Mouse (Mus musculus) adrenal gland, adult 8-10 months (tissue): Measurements from ENCODE around the gene Fam83f. TPM values are rescaled to one million over a fixed set of nuclear protein-coding genes. Genes with fewer than 3 reads are reported as not detected.
"Not testable (repeated sequence)": the region's sequence is repeated elsewhere in the genome, so short reads cannot be mapped to it uniquely, and the experiment has no call there.

Source experiments
- DNase-seq: peaks from one replicate; pipeline ENCODE4 v3.0.0; 2022
- total RNA-seq, 4 experiments: library from RNA; stranded (reverse); gene quantifications; 2 replicates each; pipeline ENCODE4 v1.2.4; 2022

The Fam83f gene
- total RNA-seq, 4 experiments from 2014 or later, result 0.35 to 0.59 (median 0.38) TPM; not detected in 1

DNA sequence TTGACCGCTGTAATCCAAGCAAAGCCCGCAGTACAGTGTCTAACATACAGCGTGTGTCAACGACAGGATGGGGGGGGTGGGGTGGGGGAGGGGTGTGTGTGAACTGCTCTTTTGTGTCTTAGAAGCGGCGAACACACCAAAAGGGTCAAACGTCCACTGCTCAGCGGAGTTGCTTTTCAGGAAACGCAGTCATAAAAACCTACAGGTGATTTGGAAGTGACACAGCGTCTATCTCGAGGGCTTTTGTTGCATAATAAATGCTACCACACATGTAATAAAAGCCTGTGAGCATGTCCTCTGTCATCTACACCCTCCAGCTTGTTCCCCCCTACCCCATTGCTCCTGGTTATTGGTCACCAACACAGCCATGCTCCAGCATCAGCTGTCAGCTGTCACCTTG lies 34.9 kb downstream of the Fam83f start:
- no peak for DNase-seq

DNA sequence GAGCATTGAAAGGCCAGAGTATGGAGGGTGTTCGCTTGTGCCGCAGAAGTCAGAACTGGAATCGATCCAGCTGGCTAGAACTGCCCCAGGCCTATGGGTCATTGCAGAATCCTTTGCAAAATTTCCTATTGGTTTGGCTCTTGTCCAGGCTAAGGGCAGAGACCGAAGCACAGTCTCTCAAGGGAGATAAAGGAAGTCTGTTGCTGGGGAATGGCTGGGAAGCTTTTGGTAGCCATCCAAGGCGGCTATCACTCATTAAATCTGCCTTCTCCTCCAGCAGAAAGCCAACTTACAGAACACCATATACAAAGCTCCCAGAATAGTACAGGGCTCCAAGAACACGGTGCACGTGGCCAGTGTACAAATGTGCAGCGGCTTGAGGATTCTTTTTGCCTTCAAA lies 35.4 kb downstream of the Fam83f start:
- DNase-seq, result peak; percentile 79

DNA sequence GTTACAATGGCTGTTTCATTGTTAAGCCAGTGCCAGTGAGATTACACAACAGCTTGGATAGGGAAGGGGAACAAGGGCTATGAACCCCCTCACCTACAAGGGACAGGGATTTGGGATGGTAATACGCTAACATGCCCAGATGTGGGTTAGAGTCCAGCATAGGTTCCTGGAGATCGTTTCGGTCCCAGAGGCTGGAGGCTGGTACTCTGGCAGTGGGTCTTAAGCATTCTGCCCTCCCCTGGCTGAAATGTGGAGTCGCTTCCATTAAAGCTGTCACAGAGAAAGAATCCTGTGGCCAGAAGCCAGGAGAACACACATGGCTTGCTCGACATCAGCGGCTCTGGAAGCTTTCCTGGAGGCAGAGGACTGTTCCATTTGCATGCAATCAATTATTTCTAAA lies 37.9 kb downstream of the Fam83f start:
- DNase-seq, result peak; percentile 30

DNA sequence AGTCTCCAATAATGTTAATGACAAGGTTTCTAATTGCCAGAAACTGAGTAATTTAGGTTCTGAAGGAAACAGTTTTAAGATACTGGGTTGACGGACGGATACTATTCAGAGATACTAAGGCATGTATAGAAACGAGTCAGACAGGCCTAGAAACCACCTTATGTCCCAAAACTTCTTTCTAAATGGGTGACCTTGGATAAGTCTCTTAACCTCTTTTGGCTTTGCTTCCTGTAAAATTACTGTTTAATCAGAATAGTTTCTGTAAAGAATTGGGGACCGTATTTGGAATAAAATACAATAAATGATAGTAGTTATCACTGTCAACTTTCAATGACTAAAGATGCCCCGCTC lies 38.6 kb downstream of the Fam83f start:
- DNase-seq, result no peak

DNA sequence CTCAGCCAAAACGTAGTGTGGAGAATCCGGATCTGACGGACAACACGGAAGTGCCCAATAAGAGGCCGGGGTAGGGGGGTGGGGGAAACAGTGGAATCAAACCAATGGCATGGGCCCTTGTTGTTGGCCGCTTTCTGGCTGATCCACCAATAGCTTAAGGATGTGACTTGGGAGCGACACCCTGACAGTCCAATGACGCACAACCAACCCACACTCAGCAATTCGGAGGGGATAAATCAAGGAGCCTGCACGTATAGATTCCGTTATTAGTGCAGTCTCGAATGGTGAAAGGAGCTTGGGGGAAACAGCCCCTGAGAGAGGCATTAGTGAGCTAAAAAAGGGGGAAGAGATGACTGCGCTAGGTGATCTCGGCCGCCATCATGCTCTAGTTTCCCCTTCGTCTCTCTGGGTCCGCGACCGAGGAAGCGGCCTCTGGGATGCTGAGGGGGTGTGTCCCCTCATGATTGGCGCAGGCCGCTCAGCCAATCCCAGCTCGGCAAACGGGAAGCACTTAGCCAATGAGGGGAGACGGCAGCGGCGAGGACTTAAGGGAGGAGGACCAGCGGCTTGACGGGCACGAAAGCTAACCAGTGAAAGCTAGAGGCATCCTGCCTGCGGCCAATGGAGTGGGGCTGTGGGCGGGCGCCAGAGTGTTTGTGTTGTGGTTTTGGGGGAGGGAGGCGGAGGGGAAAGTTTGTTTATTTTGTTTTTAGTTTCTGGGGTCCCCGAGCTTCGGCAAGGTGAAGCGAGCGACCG lies 39.1 kb downstream of the Fam83f start, which contains the start of gene Tnrc6b:
Gene Tnrc6b, plus strand, starts transcription at position 706 of the 756 bp plus-strand sequence.
- DNase-seq, result peak; percentile 99

DNA sequence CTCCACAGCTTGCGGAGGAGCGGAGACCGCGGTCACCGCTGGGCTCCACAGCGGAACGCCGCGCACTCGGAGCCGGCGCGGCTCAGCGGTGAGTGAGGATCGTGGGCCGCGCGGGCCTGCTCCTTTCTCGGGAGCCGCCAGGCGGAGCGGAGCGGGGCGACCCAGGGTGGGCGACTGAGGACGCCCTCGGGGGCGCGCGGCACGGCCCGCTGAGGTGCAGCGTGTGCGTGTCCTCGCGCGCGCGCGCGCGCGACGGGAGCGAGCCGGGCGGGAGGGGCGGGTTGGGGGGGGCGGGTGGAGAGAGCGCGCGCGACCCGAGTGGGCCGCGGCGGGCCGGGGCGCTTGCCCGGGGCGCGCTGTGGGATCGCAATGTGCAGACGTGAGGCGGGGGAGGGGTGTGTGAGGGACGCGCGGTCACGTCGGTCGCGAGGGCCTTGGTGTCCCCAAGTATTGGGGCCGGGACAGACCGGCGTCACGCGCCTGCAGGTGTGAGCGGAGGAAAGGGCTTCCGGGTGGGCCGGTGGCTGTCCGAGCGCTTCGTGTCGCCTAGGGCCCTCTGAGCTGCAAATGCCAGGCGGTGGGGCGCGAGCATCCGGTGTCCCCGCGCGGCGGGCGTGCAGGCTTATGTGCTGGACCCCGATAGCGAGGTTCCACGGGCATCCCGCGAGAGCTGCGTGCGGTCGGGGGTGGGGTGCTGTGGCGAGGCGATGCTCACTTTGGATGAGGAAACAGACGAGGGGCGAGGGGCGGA lies 39.9 kb downstream of the Fam83f start:
- DNase-seq, result peak; percentile 48

DNA sequence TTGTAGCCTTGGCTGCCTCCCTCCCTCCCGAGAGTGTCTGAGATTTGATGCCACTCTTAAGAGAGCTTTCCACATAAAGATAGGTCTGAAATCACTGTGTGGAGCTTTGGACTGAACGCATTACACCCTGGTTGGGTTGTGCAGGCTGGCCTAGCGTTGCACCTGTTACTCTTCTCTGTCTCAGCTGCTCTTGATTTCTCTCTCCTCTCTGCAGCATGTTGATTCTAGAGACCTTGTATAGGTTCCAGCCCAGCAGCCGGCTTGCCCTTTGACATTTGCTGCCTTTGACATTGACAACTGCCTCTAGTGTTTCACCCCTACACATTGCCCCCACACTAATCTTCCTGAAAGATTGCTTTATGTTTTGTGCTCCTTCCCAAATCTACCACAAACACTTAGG lies 42.7 kb downstream of the Fam83f start:
- no peak for DNase-seq

DNA sequence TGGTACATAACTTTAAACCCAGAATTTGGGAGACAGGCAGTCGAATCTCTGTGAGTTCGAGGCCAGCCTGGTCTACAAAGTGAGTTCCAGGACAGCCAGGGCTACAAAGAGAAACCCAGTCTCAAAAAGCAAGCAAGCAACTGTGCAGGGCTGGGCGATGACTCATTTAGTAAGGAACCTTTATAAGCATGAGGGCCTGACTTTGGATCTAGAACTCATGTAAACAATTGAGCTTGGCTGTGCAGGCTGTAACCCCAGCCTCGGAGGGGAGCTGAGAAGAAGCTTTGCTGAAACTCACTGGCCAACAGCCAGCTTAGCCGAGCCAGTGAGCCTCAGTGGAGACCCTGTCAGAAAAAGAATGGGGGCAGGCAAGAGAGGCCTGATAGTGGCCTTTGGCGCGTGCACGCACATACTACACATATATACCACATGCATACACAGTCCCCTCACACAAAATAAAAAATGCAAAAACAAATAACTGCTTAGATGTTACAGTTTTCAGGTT lies 45.0 kb downstream of the Fam83f start:
- no peak for DNase-seq

DNA sequence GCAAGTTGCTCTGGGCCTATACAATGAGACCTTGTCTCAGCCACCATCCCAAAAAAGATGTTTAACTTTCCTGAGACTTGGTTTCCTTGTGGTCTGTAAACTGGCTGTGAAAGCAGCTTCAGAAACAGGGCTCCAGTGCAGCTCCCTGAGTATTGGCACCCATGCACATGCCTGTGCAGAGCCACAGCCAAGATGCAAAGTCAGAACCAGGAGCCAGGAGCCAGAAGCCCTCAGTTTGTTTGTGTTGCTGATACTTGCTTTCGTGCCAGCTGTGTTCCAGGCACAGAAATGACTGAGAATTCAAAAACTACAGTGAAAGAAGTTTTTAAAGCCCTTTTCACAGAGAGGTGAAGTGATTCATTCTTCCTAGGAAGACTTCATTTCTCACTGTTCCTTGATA lies 45.8 kb downstream of the Fam83f start:
- DNase-seq, result no peak

DNA sequence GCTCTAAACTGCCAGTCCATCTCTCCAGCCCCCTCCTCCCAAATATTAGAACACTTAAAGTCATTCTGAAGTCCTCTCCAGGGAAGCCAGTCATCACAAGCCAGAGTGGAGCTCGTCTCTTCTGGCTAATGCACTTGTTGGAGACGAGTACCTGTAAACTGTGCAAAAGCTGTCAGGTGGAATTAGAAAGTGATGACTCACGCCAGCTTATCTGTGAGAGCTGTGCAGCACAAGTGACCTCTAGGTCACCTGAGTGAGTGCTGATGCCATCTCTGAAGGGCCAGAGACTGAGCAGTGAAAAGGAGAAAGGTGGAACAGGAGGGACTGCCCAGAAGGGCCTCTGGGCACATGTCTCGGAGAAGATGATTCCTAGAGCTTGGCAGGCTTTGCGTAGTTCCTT lies 48.6 kb downstream of the Fam83f start:
- DNase-seq, result no peak

DNA sequence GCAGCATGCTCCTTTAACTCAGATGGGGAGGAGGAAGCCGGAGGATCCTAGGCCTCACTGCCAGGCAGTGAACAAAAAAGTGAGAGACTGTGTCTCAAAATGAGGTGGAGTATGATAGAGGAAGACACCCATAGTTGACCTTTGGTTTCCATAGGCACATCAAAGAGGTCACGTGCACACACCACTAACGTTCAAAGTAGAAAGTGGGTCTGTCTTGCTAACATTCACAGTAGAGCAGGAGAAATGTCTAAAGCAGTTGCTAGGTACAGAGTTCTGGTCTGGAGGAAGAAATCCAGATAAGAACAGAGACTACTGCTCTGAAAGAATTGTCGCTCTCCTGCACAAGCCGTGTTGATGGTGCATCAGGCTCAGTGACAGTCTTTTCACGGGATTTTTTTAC lies 50.2 kb downstream of the Fam83f start:
- no peak for DNase-seq

DNA sequence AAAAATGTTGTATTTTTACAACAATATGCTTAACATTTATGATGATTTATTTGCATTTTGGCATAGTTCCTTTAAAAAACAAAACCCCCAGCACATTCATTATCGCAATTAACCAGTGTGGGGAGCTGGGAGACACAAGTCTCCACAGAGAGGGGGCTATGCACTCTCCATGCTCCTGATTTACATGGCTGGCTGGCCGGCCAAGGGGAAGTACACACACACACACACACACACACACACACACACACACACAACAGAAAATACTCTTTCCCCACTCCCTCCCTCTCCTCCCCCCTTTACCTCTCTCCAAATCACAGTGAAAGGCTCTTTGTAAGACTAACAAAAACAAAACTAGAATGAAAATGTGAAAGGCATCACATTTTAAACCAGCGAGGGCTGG lies 50.7 kb downstream of the Fam83f start:
- DNase-seq, result no peak

DNA sequence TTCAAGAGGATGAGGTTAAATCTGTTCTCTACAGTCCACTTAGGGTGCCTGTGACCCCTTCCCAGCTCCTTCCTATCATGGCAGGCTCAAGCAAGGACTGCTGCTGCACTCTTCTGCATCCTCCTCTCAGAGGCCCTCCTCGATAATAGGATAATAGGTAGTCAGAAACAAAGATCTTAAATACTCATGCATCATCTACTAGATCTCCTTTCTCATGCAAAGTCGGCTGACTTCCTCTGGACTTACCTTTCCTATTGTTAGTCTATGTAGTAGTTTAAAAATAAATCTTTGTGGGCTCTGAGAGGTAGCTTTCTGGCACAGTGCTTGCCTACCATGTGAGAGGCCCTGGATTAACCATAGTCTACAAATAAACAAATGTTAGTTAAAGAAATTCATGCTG lies 57.8 kb downstream of the Fam83f start:
- DNase-seq, result no peak

DNA sequence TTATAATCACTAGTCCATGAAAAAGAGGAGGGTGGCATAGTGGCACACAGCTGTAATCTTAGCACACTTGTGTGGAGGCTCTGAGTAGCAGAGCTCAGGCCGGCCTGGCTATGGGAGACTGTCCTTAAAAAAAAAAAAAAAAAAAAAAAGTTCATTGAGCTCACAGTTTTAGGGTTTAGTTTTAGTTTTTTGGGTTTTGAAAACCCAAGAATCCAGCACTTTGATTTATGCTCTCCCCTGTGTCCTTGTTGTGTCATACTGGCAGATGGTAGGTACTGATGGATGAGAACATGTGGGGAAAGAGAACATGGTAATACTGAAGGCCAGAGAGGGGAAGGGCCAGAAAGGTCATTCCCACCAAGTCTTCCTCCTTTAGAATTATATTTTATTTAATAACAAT lies 59.4 kb downstream of the Fam83f start:
- no peak for DNase-seq

DNA sequence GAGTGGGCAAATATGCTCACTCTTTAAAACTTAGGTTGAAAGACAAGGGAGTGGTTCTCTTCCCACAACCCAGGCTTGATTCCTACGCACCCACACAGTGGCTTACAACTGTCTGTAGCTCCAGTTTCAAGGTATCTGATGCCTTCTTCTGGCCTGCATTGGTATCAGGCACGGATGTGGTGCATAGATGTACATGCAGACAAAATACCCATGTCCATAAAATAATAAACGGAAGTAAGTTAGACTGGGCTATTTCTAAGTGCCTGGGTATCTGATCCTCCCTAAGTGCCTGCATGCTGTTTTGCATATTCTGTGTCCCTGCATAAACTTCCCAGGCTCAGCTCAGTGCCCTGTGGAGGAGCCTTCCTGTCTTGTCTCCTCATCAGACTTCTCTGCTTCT lies 59.9 kb downstream of the Fam83f start:
- no peak for DNase-seq

DNA sequence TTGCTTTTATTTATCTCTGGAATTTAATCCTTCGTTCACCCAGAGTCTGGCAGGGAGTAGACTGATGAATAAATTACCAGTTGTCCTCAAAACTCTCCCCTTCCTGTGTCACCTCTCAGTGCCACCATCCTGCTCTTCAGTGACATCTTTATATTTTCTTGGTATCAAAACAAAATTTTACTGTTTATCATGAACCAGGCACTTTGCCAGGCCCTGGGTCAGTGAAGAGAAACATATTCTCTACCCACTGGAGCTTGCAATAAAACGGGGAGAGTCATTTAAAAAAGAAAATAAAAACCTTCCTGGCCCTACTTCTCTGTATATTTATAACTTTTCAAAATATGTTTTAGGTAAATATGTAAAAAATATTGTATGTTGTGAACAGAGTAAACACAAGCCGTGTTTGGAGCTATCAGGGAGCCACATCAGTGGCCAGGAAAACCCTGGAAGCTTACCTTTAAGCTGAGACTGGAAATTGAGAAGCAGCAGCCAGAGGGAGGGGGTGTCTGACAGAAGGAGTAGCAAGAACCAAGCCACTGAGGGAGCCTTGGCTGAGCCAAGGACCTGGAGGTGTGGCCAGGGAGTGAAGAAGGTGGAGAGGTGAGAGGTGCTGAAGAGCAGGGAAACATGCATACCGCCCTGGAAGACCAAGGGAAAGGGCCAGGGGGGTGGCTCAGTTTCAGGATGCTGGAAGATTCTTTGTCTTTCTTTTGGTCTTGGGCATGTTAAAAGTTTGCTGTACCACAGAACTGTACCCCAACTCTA lies 60.8 kb downstream of the Fam83f start:
- DNase-seq, result no peak

DNA sequence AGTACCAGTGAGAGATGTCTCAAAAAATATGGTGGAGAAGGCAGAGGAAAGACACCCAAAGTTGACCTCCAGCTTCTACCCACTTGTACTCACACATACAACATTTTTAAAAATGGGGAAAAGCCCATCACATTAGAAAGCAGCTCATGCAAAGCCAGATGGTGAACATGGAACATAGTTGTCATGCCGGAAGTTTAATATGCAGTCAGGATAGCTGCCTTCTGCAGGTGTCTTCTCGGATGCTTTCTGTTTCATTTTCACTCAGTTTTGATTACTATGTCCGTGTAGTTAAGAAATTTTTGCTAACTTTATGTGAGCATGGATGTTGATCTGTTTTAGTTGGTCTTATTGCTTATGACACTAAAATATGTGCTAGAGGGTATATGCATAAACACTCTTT lies 63.7 kb downstream of the Fam83f start:
- DNase-seq, result no peak

DNA sequence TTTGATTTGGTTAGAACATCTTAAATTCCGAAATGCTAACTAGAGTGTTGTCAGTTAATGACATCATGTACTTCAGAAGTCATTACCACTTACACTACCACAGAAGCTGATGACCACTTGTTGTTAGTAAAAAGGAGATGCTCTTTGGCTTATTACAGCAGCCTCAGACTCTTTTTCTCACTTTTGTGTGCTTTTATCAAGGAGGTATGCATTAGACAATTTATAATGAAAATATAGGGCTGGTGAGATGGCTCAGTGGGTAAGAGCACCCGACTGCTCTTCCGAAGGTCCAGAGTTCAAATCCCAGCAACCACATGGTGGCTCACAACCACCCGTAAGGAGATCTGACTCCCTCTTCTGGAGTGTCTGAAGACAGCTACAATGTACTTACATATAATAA lies 64.1 kb downstream of the Fam83f start:
- not testable (repeated sequence) for DNase-seq

DNA sequence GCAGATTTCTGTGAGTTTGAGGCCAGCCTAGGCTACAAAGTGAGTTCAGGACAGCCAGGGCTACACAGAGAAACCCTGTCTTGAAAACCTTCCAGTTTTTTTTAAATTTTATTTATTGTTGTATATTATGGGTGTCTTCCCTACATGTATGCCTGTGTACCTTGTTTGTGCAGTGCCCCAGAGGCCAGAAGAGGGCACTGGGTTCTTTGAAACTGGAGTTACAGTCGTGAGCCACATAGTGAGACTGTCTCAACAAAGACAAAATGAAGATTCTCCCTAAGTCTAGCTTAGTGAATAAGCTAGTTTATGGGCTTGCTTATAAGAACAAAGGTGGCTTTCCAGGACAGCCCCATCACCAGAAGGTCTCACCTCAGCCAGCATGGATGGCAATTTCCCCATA lies 64.9 kb downstream of the Fam83f start:
- DNase-seq, result no peak

DNA sequence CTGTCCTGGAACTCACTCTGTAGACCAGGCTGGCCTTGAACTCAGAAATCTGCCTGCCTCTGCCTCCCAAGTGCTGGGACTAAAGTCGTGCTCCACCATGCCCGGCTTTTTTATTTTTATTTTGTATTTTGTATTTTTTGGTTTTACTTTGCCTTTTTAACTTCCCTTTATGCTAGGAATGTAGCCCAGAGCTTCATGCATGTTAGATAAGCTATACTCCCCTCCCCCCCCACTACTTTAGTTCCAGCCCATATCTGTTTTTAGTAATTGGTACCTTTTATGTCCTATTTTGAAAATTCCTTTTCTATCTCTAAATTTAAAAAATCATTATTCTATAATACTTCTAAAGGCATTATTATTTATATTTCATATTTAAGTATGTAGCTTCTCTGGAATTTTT lies 66.6 kb downstream of the Fam83f start:
- no peak for DNase-seq

DNA sequence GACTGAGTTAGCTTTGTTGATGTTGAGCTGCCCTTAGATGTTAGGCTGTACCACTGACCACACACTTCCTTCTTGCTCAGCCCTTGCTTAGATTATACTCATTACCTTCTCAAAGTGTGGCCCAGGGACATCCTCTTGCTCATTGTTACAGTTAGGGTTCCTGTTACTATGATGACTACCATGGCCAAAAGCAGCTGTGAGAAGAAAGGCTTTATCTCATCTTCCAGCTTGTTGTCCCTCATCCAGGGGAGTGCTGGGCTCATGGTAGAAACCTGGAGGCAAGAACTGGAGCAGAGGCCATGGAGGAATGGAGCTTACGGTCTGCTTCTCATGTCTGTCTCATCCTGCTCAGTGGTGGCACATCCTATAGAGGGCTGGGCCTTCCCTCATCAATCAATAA lies 68.3 kb downstream of the Fam83f start:
- no peak for DNase-seq

DNA sequence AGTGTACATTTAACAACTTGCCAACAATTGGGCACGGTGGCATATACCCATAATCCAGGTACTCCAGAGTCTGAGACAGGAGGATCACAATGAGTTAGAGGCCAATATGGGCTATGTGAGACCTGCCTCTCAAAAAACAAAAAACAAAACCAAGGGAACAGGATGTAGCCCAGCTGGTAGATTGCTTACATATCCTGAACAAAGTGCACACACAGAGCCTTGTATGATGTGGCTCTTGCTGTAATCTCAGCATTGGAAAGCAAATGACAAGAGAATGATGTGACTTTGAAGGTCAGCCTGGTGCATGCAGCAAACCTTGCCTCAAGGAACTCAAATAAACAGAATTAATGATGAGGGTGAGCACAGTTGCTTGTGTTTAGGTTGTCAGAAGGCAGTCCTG lies 70.2 kb downstream of the Fam83f start:
- DNase-seq, result no peak

DNA sequence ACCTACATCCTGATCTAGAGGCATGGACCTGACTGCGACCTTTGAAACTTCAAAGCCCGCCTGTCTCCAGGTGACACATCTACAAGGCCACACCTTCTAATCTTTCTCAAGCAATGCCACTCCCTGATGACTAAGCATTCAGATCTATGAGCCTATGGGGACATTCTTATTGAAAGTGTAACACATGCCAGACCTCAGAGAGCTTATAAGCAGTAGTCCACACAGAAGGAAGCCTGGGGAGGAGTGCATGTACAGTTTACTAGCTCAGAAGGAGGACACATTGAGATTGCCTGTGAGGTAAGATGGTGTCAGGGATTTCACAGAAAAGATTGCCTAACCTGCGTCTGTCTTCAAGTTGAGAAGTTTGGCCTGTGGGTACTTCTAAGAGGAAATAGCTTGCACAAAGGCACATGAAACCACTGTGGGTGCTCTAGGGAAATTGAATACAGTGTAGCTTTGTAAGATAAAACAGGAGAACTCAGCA lies 71.4 kb downstream of the Fam83f start:
- DNase-seq, result no peak
